Mouse (Mus musculus) neural tube, embryonic 10.5 days (tissue): ENCODE results near the gene Cd320.
A peak's percentile ranks its signal among the peaks of the same experiment; 100 is the strongest.
"Not testable (repeated sequence)": the region's sequence is repeated elsewhere in the genome, so short reads cannot be mapped to it uniquely, and the experiment has no call there.

ENCODE experiments used
- DNase-seq: peaks from one replicate; pipeline ENCODE4 v3.0.0-alpha.2; 2017; ENCODE audit warnings: low spot score; ENCODE audit errors: extremely low spot score

Gene Cd320

GRCm38 (mm10) chr17:33824997-33825330 lies 17.9 kb upstream of the Cd320 start:
- not testable (repeated sequence) for DNase-seq

- DNase-seq: no peak
Measured at GRCm38 (mm10) chr17:33825462-33825861, 17.4 kb upstream of the Cd320 start.

- peak; percentile 72 for DNase-seq
Measured at GRCm38 (mm10) chr17:33826850-33827249, 16.0 kb upstream of the Cd320 start.

GRCm38 (mm10) chr17:33828892-33829291 lies 14.0 kb upstream of the Cd320 start:
- no peak for DNase-seq

GRCm38 (mm10) chr17:33829561-33829960 lies 13.3 kb upstream of the Cd320 start:
- no peak for DNase-seq

- DNase-seq: no peak
Measured at GRCm38 (mm10) chr17:33844196-33844595, 1.3 kb downstream of the Cd320 start.

GRCm38 (mm10) chr17:33848139-33848538 lies 5.2 kb downstream of the Cd320 start:
- DNase-seq: no peak

GRCm38 (mm10) chr17:33851331-33851730 lies 8.4 kb downstream of the Cd320 start:
- DNase-seq: no peak

- no peak for DNase-seq
Measured at GRCm38 (mm10) chr17:33857816-33858215, 14.9 kb downstream of the Cd320 start.

- DNase-seq: peak; percentile 21
Measured at GRCm38 (mm10) chr17:33865330-33866030, 22.6 kb downstream of the Cd320 start.

GRCm38 (mm10) chr17:33873537-33873936 lies 30.6 kb downstream of the Cd320 start, which contains the start of gene Gm7029:
Gene Gm7029 (plus strand): TSS chr17:33873837.
- not testable (repeated sequence) for DNase-seq

GRCm38 (mm10) chr17:33874411-33874810 lies 31.5 kb downstream of the Cd320 start:
- no peak for DNase-seq

- not testable (repeated sequence) for DNase-seq
Measured at GRCm38 (mm10) chr17:33875797-33876196, 32.9 kb downstream of the Cd320 start.

- not testable (repeated sequence) for DNase-seq
Measured at GRCm38 (mm10) chr17:33884320-33884719, 41.4 kb downstream of the Cd320 start.

GRCm38 (mm10) chr17:33887802-33888201 lies 44.9 kb downstream of the Cd320 start:
- not testable (repeated sequence) for DNase-seq

GRCm38 (mm10) chr17:33888230-33888629 lies 45.3 kb downstream of the Cd320 start:
- DNase-seq: not testable (repeated sequence)

- not testable (repeated sequence) for DNase-seq
Measured at GRCm38 (mm10) chr17:33889941-33890532, 47.1 kb downstream of the Cd320 start.

- peak; percentile 100 for DNase-seq
Measured at GRCm38 (mm10) chr17:33890533-33891059, 47.7 kb downstream of the Cd320 start, which contains the start of gene Kifc1. Gene Kifc1 (minus strand): TSS chr17:33890661.

GRCm38 (mm10) chr17:33891357-33891756 lies 48.5 kb downstream of the Cd320 start:
- no peak for DNase-seq

GRCm38 (mm10) chr17:33891892-33892291 lies 49.0 kb downstream of the Cd320 start:
- DNase-seq: not testable (repeated sequence)

- DNase-seq: no peak
Measured at GRCm38 (mm10) chr17:33892429-33892828, 49.5 kb downstream of the Cd320 start.

- DNase-seq: not testable (repeated sequence)
Measured at GRCm38 (mm10) chr17:33893011-33893410, 50.1 kb downstream of the Cd320 start.
